In the genomic region with DNA sequence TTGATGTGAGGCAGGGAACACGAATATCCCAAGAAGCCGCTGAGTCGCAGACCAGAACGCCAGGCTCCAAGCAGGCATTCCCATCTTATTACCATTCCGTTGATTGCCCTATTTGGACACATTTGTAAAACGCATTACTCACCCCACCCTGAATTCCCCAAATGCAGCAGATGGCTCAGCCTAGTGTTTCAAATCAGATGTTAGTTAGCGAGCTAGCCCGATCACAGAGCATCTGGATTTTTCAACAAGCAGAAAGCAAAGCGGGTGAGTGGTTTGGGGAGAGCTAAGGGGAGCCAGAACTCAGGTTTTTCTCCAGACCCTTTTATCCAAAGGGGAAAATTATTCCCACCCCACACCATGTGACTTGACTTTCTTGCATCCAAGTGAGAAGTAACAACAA, we compare ENCODE assay signal across 12 mouse cellular contexts.
DNase-seq lines count a peak whose midpoint lies in the region; ATAC-seq and TF ChIP-seq lines count a peak whose summit lies in the region.
"Had no signal": no experiment of that assay in that cellular context is flagged by ENCODE, and none has a peak within 500 bp of the region (broad histone marks: within the 10 kb centered on the region; RNA-seq: fewer than 3 reads in every experiment).

No protein-coding gene starts in this region.

- H3K4me2 ChIP-seq in midbrain, postnatal 0 days (ENCODE audit: low read depth, low read length, poor library complexity, severe bottlenecking) = no peak overlapping the region
- H3K4me2 ChIP-seq in midbrain, embryonic 15.5 days = no peak overlapping the region

- TF ChIP-seq CTCF in midbrain, postnatal 0 days (IDR thresholded peaks at IDR 0.05) = no peak

- DNase-seq in frontal cortex, postnatal 36 days (ENCODE audit: low spot score in 2 of 2) = peak; percentile 21 to 31
- DNase-seq in frontal cortex, postnatal 25 days (ENCODE audit: low spot score in 2 of 2) = no peak
- peak; percentile 56 for DNase-seq in midbrain, postnatal 0 days (ENCODE audit: low spot score)
- DNase-seq in gastrocnemius, postnatal 10 days = peak; percentile 4
- peak; percentile 36 for DNase-seq in telencephalon, adult 2 months (ENCODE audit: low read depth, low spot score)
- no peak for DNase-seq in ovary, postnatal 14 days (ENCODE audit: low spot score)
- DNase-seq in urinary bladder, postnatal 10 days (ENCODE audit: low spot score) = no peak
- DNase-seq: cerebellum, adult 9-11 months; kidney, adult 8-10 months; thymus, postnatal 4 days had no signal

- WGBS in midbrain, postnatal 0 days = 81% methylated on average over 9 of the region's 9 CpGs
- WGBS in midbrain, embryonic 15.5 days = 84% methylated on average over 9 of the region's 9 CpGs

- no peak for ATAC-seq in midbrain, postnatal 0 days (ENCODE audit: low FRiP score)
- ATAC-seq in midbrain, embryonic 15.5 days (replicated peaks) = no peak
- ATAC-seq: lung, postnatal 0 days had no signal

- H3K27ac ChIP-seq in midbrain, postnatal 0 days (ENCODE audit: low read depth, low read length) = no peak overlapping the region
- H3K27ac ChIP-seq in midbrain, embryonic 15.5 days = no peak overlapping the region

- H3K9ac ChIP-seq in midbrain, postnatal 0 days (replicated peaks; ENCODE audit: low read length, poor library complexity, severe bottlenecking) = no peak overlapping the region
- no peak overlapping the region for H3K9ac ChIP-seq in midbrain, embryonic 15.5 days

- H3K9me3 ChIP-seq in midbrain, postnatal 0 days (ENCODE audit: low read length) = no peaks in the 10 kb centered on the region
- H3K9me3 ChIP-seq in midbrain, embryonic 15.5 days = no peaks in the 10 kb centered on the region

- H3K27me3 ChIP-seq in midbrain, postnatal 0 days (ENCODE audit: insufficient read depth, low read length) = no peaks in the 10 kb centered on the region
- no peaks in the 10 kb centered on the region for H3K27me3 ChIP-seq in midbrain, embryonic 15.5 days (replicated peaks)

- no peak overlapping the region for H3K4me3 ChIP-seq in midbrain, postnatal 0 days (ENCODE audit: low read depth, low read length)
- H3K4me3 ChIP-seq in midbrain, embryonic 15.5 days = no peak overlapping the region

- H3K4me1 ChIP-seq in midbrain, postnatal 0 days (ENCODE audit: insufficient read depth, low read length) = no peaks in the 10 kb centered on the region
- H3K4me1 ChIP-seq in midbrain, embryonic 15.5 days = no peaks in the 10 kb centered on the region

- H3K36me3 ChIP-seq in midbrain, postnatal 0 days (ENCODE audit: insufficient read depth, low read length) = no peaks in the 10 kb centered on the region
- H3K36me3 ChIP-seq in midbrain, embryonic 15.5 days (replicated peaks) = no peaks in the 10 kb centered on the region

Comparison
In these comparisons a context has a peak if more than half of its experiments do, and no peak if none do; other contexts are left out.
1. DNase-seq: peak in frontal cortex, postnatal 36 days (2 of 2), midbrain, postnatal 0 days (single experiment), gastrocnemius, postnatal 10 days (single experiment) and telencephalon, adult 2 months (single experiment); none in frontal cortex, postnatal 25 days (0 of 2), ovary, postnatal 14 days (single experiment) and urinary bladder, postnatal 10 days (single experiment).